ENCODE assay signal across 20 mouse cellular contexts in genomic region chr3:90278211-90278610, GRCm38 (mm10).
"Had no signal": no experiment of that assay in that cellular context is flagged by ENCODE, and none has a peak within 500 bp of the region (broad histone marks: within the 10 kb centered on the region; RNA-seq: fewer than 3 reads in every experiment).

No protein-coding gene starts in this region.

- H3K27ac ChIP-seq: kidney, postnatal 0 days; layer of hippocampus, adult 2 months; limb, embryonic 10.5 days; limb, embryonic 13.5 days; liver, embryonic 13.5 days; macrophage; midbrain, embryonic 12.5 days; midbrain, embryonic 15.5 days; neural tube, embryonic 12.5 days; neural tube, embryonic 15.5 days; stomach, embryonic 15.5 days had no signal

- H3K4me2 ChIP-seq: limb, embryonic 13.5 days; liver, embryonic 13.5 days; lung, embryonic 14.5 days; midbrain, embryonic 12.5 days; midbrain, embryonic 15.5 days; neural tube, embryonic 12.5 days; neural tube, embryonic 15.5 days; stomach, embryonic 15.5 days had no signal

- ATAC-seq: lung, postnatal 0 days; midbrain, embryonic 15.5 days had no signal

- H3K9me3 ChIP-seq: limb, embryonic 10.5 days; limb, embryonic 13.5 days; liver, embryonic 13.5 days; midbrain, embryonic 12.5 days; midbrain, embryonic 15.5 days; neural tube, embryonic 12.5 days; neural tube, embryonic 15.5 days; stomach, embryonic 15.5 days had no signal

- H3K27me3 ChIP-seq: limb, embryonic 13.5 days; liver, embryonic 13.5 days; midbrain, embryonic 12.5 days; midbrain, embryonic 15.5 days; neural tube, embryonic 12.5 days; neural tube, embryonic 15.5 days; stomach, embryonic 15.5 days had no signal

- H3K4me1 ChIP-seq: limb, embryonic 13.5 days; midbrain, embryonic 12.5 days; midbrain, embryonic 15.5 days; neural tube, embryonic 12.5 days; neural tube, embryonic 15.5 days; stomach, embryonic 15.5 days had no signal

- DNase-seq: kidney, postnatal 25 days; layer of hippocampus, adult 9-11 months; liver; liver, embryonic 13.5 days; lung, embryonic 14.5 days; retina, postnatal 1 day; right cerebral cortex, postnatal 25 days; spleen, adult 18-20 months; thymus, postnatal 25 days had no signal

- H3K4me3 ChIP-seq: layer of hippocampus, adult 2 months; limb, embryonic 10.5 days; limb, embryonic 13.5 days; liver, embryonic 13.5 days; midbrain, embryonic 12.5 days; midbrain, embryonic 15.5 days; neural tube, embryonic 12.5 days; neural tube, embryonic 15.5 days; stomach, embryonic 15.5 days had no signal

- H3K9ac ChIP-seq: limb, embryonic 13.5 days; liver, embryonic 13.5 days; lung, embryonic 14.5 days; midbrain, embryonic 12.5 days; midbrain, embryonic 15.5 days; neural tube, embryonic 12.5 days; neural tube, embryonic 15.5 days; stomach, embryonic 15.5 days had no signal
